26 mouse cellular contexts compared by ENCODE assay signal in the genomic region with DNA sequence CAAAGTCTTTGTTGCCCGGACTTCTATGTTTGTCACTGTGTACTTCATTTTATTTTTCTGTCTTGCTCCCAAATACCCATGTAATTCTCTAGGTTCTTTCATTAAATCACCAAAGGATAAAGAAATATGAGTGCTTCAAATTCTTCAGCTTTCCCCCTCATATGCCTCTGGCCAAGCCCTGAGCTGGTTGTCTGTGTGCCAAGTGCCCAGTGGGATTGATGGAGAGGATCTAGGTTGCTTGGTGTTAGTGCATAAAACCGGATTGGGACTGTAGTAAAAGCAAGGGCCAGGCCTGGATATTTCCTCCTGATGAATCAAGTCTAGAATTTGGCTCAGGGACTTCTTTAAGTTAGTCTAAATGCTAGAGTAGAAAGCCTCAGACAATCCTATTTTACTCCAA.
"Had no signal": no experiment of that assay in that cellular context is flagged by ENCODE, and none has a peak within 500 bp of the region (broad histone marks: within the 10 kb centered on the region; RNA-seq: fewer than 3 reads in every experiment).

No protein-coding gene starts in this region.

- H3K4me3 ChIP-seq: heart, adult 2 months; heart, embryonic 13.5 days; heart, embryonic 15.5 days; hindbrain, embryonic 13.5 days; hindbrain, embryonic 15.5 days; kidney, embryonic 15.5 days; limb, embryonic 13.5 days; limb, embryonic 15.5 days; liver, embryonic 12.5 days had no signal

- H3K4me2 ChIP-seq: heart, embryonic 11.5 days; heart, embryonic 13.5 days; heart, embryonic 15.5 days; hindbrain, embryonic 13.5 days; hindbrain, embryonic 15.5 days; kidney, embryonic 15.5 days; limb, embryonic 13.5 days; limb, embryonic 15.5 days; liver, embryonic 12.5 days had no signal

- ATAC-seq: intestine, embryonic 16.5 days; liver, embryonic 12.5 days had no signal

- H3K27ac ChIP-seq: heart, adult 2 months; heart, embryonic 13.5 days; heart, embryonic 15.5 days; hindbrain, embryonic 13.5 days; hindbrain, embryonic 15.5 days; kidney, embryonic 15.5 days; kidney, postnatal 0 days; limb, embryonic 13.5 days; limb, embryonic 15.5 days; liver, embryonic 12.5 days; liver, embryonic 14.5 days had no signal

- H3K36me3 ChIP-seq: heart, embryonic 13.5 days; heart, embryonic 15.5 days; hindbrain, embryonic 13.5 days; hindbrain, embryonic 15.5 days; kidney, embryonic 15.5 days; limb, embryonic 13.5 days; limb, embryonic 15.5 days; liver, embryonic 12.5 days had no signal

- H3K9me3 ChIP-seq: heart, embryonic 13.5 days; heart, embryonic 15.5 days; hindbrain, embryonic 13.5 days; hindbrain, embryonic 15.5 days; kidney, embryonic 15.5 days; limb, embryonic 13.5 days; limb, embryonic 15.5 days; liver, embryonic 12.5 days had no signal

- DNase-seq: gastrocnemius, postnatal 14 days; gastrocnemius, postnatal 36 days; heart, adult 11 months; heart, adult 2 months; heart, postnatal 14 days; heart, postnatal 36 days; kidney, adult 11 months; kidney, adult 2 months; kidney, adult 9 months; kidney, postnatal 14 days; kidney, postnatal 36 days; layer of hippocampus, adult 9-11 months; layer of hippocampus, postnatal 36 days; lung, adult 18-20 months had no signal

- H3K9ac ChIP-seq: heart, embryonic 13.5 days; heart, embryonic 15.5 days; hindbrain, embryonic 13.5 days; hindbrain, embryonic 15.5 days; kidney, embryonic 15.5 days; limb, embryonic 13.5 days; limb, embryonic 15.5 days; liver, embryonic 12.5 days; liver, embryonic 14.5 days had no signal

- H3K27me3 ChIP-seq: heart, embryonic 13.5 days; heart, embryonic 15.5 days; hindbrain, embryonic 13.5 days; hindbrain, embryonic 15.5 days; kidney, embryonic 15.5 days; limb, embryonic 13.5 days; limb, embryonic 15.5 days; liver, embryonic 12.5 days had no signal

- H3K4me1 ChIP-seq: kidney, embryonic 15.5 days; liver, embryonic 12.5 days had no signal
